Mouse (Mus musculus) layer of hippocampus, adult 2 months (tissue): ENCODE results near the gene Ncoa4. TPM values are rescaled to one million over a fixed set of nuclear protein-coding genes. Genes with fewer than 3 reads are reported as not detected.
A peak's percentile ranks its signal among the peaks of the same experiment; 100 is the strongest.
"Not testable (repeated sequence)": the region's sequence is repeated elsewhere in the genome, so short reads cannot be mapped to it uniquely, and the experiment has no call there.

Source experiments
- DNase-seq, 2 experiments: peaks; one replicate each; pipeline ENCODE4 v3.0.0; 2022; ENCODE audit warnings: low spot score in 2 of 2
- H3K27ac ChIP-seq: fragments of 200-600 bp; 2 replicates; pipeline ENCODE4 v1.8.1; 2022
- H3K4me3 ChIP-seq: fragments of 200-600 bp; 2 replicates; pipeline ENCODE4 v1.8.1; 2022; ENCODE audit warnings: mild to moderate bottlenecking
- CTCF ChIP-seq: fragments of 200-600 bp; conservative IDR thresholded peaks from 2 replicates; pipeline ENCODE4 v1.8.1; 2022; ENCODE audit warnings: antibody characterized with exemption, mild to moderate bottlenecking, moderate library complexity
- total RNA-seq, 2 experiments: library from RNA; stranded (reverse); gene quantifications; 2 replicates each; pipeline ENCODE4 v1.2.3; 2021

Gene Ncoa4
- total RNA-seq, 2 experiments from 2014 or later: 99.1 to 107 TPM

DNA sequence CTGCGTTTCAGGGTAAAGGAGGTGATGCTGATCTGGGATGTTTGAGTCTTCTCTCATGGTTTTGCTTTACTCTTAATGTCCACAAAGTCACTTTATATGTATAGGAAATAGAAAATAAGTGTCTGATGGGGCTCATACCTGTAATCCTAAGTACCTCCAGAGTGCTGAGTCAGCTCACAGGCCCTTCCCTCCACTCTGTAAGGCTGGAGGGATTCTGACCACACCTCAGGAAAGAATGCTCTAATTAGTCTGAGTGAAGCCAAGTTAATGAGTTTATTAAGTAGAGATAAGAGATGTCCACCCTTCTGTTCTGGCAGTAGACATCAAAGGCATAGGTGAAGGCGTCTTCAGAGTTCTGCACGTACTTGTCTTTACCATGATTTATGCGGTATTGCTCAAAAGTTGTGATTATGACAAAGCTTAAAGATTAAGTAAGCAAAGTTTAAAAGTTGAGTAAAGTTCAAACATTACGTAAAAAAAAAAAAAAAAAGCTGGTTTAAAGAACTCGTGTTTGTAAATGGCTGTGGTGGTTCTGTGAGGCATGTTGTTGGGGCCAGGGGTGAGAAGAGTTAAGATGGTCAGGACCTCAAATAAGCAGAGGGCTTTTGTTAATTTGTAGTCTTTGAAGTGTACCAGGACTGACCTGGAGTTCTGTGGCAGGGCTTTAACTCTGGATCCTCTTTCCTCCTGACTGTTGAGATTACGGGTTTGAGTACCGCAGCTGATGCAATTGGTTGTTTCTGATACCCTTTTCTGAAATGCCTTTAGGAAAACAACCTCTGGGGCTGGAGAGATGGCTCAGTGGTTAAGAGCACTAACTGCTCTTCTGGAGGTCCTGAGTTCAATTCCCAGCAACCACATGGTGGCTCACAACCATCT lies 4.7 kb downstream of the Ncoa4 start:
- H3K4me3 ChIP-seq: no peak overlapping the region
- no peak overlapping the region for H3K27ac ChIP-seq
- no peak for DNase-seq
- no peak for TF ChIP-seq CTCF

DNA sequence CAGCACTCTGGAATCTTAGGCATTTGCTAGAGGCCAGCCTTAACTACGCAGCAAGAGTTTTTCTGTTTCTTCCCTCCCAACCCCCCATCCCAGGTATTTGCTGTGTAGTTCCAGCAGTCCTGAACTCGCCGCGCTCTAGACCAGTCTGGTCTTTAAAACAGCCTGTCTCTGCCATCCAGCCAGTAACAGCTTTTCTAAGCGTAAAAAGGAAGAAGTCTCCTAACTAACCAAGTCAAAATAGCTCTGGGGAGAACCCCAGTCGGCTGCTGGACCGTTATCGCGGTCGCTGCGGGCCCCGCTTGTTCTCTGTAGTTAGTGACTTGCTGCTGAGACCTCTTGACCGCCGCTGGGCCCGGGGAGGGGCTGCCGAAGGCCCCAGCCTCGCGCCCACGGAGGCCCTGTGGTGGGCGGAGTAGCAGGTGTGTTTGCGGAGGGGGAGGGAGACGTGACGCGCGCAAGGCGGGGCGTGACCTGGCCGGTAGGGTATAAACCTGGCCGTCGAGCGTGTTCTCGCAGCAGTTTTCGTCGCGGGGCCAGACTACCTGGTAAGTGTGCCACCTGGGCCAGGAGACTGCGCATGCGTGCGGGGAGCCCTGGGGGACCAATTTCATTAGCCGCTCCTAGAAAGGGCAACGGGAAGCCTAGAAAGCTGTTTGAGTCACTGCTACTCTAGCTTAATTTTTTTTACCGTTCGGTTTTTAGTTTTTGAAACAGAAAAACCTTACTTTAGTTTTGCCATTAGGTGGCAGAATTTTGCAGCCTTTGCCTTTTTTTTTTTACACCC lies 5.8 kb downstream of the Ncoa4 start:
- Histone ChIP-seq H3K27ac (peak overlapping the region; percentile 73; the same call in 1 of the 2 replicates), H3K4me3 (peak overlapping the region; percentile 60)
- TF ChIP-seq CTCF: peak; percentile 62
- peak; percentile 7 to 33 for DNase-seq

- TF ChIP-seq CTCF: no peak
- H3K27ac ChIP-seq: no peak overlapping the region
- no peak overlapping the region; the same call in 1 of the 2 replicates for H3K4me3 ChIP-seq
- DNase-seq: no peak
Measured at GRCm38 (mm10) chr14:32166062-32166441, 6.4 kb downstream of the Ncoa4 start.

GRCm38 (mm10) chr14:32166840-32167239 lies 7.2 kb downstream of the Ncoa4 start:
- no peak for DNase-seq
- no peak for TF ChIP-seq CTCF
- no peak overlapping the region for H3K27ac ChIP-seq
- H3K4me3 ChIP-seq: no peak overlapping the region

GRCm38 (mm10) chr14:32167326-32167725 lies 7.7 kb downstream of the Ncoa4 start:
- Histone ChIP-seq H3K27ac (no peak overlapping the region), H3K4me3 (no peak overlapping the region)
- TF ChIP-seq CTCF: no peak
- no peak for DNase-seq

DNA sequence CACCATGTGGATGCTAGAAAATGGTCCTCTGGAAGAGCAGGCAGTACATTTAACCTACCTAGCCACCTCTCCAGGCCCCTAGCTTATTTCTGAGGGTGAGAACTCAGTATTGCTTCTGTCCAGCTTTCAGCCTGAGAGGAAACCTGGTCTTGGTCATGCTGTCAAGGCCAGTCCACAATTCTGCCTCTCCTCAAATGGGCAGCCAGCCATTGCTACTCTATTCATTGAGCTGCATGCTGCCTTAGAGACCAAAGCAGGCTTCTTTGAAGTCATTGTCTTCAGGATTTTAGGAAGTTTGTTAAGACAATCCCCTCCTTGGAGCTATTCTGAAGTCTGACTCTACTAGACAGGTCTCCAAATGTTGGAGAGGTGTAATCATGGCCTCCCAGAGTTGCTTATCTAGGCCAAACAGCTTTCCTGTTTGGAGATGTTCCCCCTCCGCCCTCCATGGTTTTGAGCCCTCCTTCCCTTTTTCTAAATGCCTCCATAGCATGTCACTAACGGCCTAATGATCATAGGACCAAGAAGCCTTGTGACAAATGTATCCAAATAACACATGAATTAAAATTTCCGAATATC lies 9.1 kb downstream of the Ncoa4 start:
- no peak for TF ChIP-seq CTCF
- Histone ChIP-seq H3K4me3 (no peak overlapping the region), H3K27ac (peak overlapping the region; percentile 6; the same call in 1 of the 2 replicates)
- no peak for DNase-seq

DNA sequence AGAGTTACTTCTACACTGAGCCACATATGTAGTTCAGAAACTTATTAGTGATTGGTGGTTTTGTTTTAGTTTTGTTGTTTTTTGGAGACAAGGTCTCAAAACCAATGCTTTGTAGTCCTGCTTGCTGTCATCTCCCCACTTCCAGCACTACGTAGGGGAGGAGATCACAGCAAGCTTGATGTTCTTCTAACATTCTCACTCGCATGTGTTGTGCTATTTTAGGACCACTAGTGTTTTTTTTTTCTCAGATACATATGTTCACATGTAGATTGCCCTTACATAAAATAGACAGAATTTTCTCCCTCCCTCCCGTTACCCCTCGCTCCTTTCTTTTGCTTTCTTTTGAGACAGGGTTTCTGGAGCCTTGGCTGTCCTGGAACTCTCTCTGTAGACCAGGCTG lies 10.5 kb downstream of the Ncoa4 start:
- peak overlapping the region; percentile 20; the same call in 1 of the 2 replicates for H3K27ac ChIP-seq
- H3K4me3 ChIP-seq: no peak overlapping the region
- TF ChIP-seq CTCF: no peak
- DNase-seq: no peak

DNA sequence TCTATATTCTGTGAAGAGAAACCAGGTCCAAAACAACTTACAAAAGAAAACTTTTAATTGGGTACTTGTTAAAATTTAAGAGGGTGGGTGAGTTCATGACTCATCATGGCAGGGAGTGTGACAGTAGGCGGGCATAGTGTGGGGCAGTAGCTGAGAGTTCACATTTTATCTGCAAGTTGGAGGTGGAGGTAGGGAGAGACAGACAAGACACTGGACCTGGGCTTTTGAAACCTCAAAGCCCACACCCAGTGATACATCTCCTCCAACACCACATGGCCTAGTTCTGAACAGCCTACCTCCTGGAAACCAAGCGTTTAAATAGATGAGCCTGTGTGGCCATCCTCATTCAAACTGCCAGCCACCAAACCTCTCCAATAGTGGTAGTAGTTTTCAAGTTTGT lies 15.6 kb downstream of the Ncoa4 start:
- Histone ChIP-seq H3K4me3 (no peak overlapping the region), H3K27ac (no peak overlapping the region)
- no peak for DNase-seq
- TF ChIP-seq CTCF: no peak

DNA sequence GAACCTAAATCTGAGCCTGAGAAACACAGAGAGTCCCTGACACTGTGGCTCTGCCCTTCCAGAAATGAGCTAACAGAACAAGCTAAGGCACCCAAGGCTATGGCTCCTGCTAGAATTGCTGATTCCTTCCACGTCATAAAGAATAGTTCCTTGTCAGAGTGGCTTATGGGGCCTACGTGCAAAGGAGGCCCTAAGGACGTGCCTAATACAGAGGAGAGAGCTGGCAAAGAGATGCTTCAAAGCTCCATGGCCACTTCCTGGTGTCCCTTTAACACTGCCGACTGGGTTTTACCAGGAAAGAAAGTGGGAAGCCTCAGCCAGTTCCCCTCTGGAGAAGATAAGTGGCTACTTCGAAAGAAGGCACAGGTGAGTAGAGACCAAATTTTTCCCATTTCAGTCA lies 16.9 kb downstream of the Ncoa4 start:
- H3K27ac ChIP-seq, H3K4me3 ChIP-seq, DNase-seq: not testable (repeated sequence)

GRCm38 (mm10) chr14:32179393-32180195 lies 19.9 kb downstream of the Ncoa4 start:
- H3K4me3 ChIP-seq: no peak overlapping the region
- no peak overlapping the region for H3K27ac ChIP-seq
- DNase-seq: no peak
- TF ChIP-seq CTCF: no peak

- Histone ChIP-seq H3K27ac (no peak overlapping the region), H3K4me3 (no peak overlapping the region)
- no peak for TF ChIP-seq CTCF
- no peak for DNase-seq
Measured at GRCm38 (mm10) chr14:32180861-32181260, 21.2 kb downstream of the Ncoa4 start.

GRCm38 (mm10) chr14:32183846-32184245 lies 24.2 kb downstream of the Ncoa4 start:
- no peak overlapping the region for H3K4me3 ChIP-seq
- no peak for TF ChIP-seq CTCF
- no peak for DNase-seq
- H3K27ac ChIP-seq: no peak overlapping the region
